Mouse (Mus musculus) forebrain, embryonic 12.5 days (tissue): ENCODE measurements at regions not wholly inside any gene's neighbourhood (a gene's known extent, or its start where the extent isn't known, plus 50 kb on each side); places are given as distances from the start of the nearest gene placed in this dataset.

Experiments
- ATAC-seq: fragments of 200-750 bp; cut with Nextera tagmentation; 2 replicates; pipeline ENCODE4 v1.8.0; 2017; ENCODE audit warnings: moderate TSS enrichment; ENCODE audit not compliant: low FRiP score
- H3K27ac ChIP-seq: fragments of 300-500 bp; sonication (generic); 2 replicates; pipeline ENCODE4 v1.5.1; 2016; ENCODE audit warnings: mild to moderate bottlenecking
- H3K27me3 ChIP-seq: fragments of 300-500 bp; sonication (generic); 2 replicates; pipeline ENCODE4 v1.6.1; 2016; ENCODE audit warnings: mild to moderate bottlenecking
- H3K36me3 ChIP-seq: fragments of 300-500 bp; sonication (generic); replicated peaks from 2 replicates; pipeline ENCODE4 v1.6.1; 2016; ENCODE audit warnings: mild to moderate bottlenecking
- H3K4me1 ChIP-seq: fragments of 300-500 bp; sonication (generic); 2 replicates; pipeline ENCODE4 v1.6.1; 2016
- H3K4me2 ChIP-seq: fragments of 300-500 bp; sonication (generic); 2 replicates; pipeline ENCODE4 v1.6.1; 2016; ENCODE audit warnings: mild to moderate bottlenecking, moderate library complexity
- H3K4me3 ChIP-seq: fragments of 300-500 bp; sonication (generic); replicated peaks from 2 replicates; pipeline ENCODE4 v1.5.1; 2016; ENCODE audit warnings: mild to moderate bottlenecking
- H3K9ac ChIP-seq: fragments of 300-500 bp; sonication (generic); 2 replicates; pipeline ENCODE4 v1.6.1; 2016; ENCODE audit warnings: mild to moderate bottlenecking
- H3K9me3 ChIP-seq: fragments of 300-500 bp; sonication (generic); 2 replicates; pipeline ENCODE4 v1.6.1; 2016
- WGBS: fragments of 180-500 bp; shearing (Covaris S2); methylation state at CpG from one replicate; pipeline ENCODE4 v1.1.7; 2016; 5-methylcytosine and 5-hydroxymethylcytosine counted together

- no peaks in the 10 kb centered on the region for H3K36me3 ChIP-seq
- H3K4me1 ChIP-seq = no peaks in the 10 kb centered on the region; the same call in 1 of the 2 replicates
- H3K27me3 ChIP-seq = no peaks in the 10 kb centered on the region
- H3K9ac ChIP-seq = no peak overlapping the region
- H3K27ac ChIP-seq = no peak overlapping the region
- no peak overlapping the region for H3K4me2 ChIP-seq
- no peak for ATAC-seq
- no peaks in the 10 kb centered on the region for H3K9me3 ChIP-seq
- 87% methylated on average over 5 of the region's 5 CpGs for whole genome bisulfite sequencing
- no peak overlapping the region for H3K4me3 ChIP-seq
These were observed 164.3 kb downstream of the Snx19 start for GRCm38 (mm10) chr9:30591246-30591645.

- H3K9me3 ChIP-seq = no peaks in the 10 kb centered on the region
- H3K4me2 ChIP-seq = no peak overlapping the region
- H3K4me1 ChIP-seq = no peaks in the 10 kb centered on the region; the same call in 1 of the 2 replicates
- H3K36me3 ChIP-seq = no peaks in the 10 kb centered on the region
- H3K4me3 ChIP-seq = no peak overlapping the region
- no peak overlapping the region for H3K9ac ChIP-seq
- ATAC-seq = no peak
- no peaks in the 10 kb centered on the region for H3K27me3 ChIP-seq
- no peak overlapping the region for H3K27ac ChIP-seq
- 51% methylated on average over 6 of the region's 6 CpGs for WGBS
These were observed 163.8 kb downstream of the Snx19 start for GRCm38 (mm10) chr9:30590661-30591179.

DNA sequence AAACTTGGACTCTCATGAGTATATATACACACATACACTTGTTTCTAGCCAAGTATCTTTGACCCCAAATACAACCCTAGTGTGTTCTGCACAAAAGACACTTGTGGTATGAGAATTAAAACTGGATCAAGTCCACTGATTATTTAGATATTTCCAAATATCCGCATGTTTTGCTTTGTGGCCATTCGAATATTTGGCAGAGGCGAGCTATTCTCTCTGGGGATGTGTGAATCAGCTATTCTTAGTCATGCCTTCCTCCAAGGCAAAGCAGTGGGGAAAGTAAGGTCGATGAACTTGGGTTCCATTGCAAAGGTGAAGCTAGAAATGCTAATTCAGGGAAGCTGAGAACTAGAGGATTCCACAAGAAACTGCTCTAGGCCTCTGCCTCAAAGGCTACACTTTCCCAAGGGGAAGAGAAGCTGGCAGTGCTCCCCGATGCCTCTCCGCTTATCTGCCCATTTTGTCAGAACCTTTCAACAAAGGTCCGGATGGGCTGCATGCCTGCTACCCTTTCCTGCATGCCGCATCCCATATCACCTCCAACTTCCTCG, 154.4 kb downstream of the Snx19 start:
- no peak for ATAC-seq
- H3K4me3 ChIP-seq = no peak overlapping the region
- H3K36me3 ChIP-seq = no peaks in the 10 kb centered on the region
- no peaks in the 10 kb centered on the region for H3K4me1 ChIP-seq
- H3K27ac ChIP-seq = no peak overlapping the region
- H3K9ac ChIP-seq = no peak overlapping the region
- H3K27me3 ChIP-seq = no peaks in the 10 kb centered on the region
- H3K4me2 ChIP-seq = no peak overlapping the region
- no peaks in the 10 kb centered on the region for H3K9me3 ChIP-seq
- WGBS = 91% methylated on average over 9 of the region's 9 CpGs

DNA sequence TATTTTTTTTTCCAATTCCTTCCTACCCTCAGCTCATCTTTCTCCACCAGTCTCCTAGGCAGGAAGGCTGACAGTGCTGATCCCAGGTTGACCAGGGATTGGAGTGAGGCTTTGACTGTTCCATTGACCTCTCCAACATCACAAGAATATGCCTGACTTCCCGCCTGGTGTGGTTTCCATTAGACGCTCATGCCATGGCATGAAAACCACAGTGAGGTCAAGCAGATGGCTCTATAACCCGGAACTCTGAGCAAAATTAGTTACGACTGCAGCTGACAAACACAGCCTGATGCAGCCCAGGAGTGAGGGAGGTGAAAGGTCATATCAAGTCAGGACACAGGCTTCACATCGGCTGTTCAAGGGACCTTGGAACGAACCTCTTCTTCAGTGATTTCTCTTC, 153.6 kb downstream of the Snx19 start:
- WGBS = 81% methylated on average over 6 of the region's 6 CpGs
- no peaks in the 10 kb centered on the region for H3K4me1 ChIP-seq
- no peaks in the 10 kb centered on the region for H3K36me3 ChIP-seq
- H3K9me3 ChIP-seq = no peaks in the 10 kb centered on the region
- H3K4me3 ChIP-seq = no peak overlapping the region
- no peak for ATAC-seq
- H3K4me2 ChIP-seq = no peak overlapping the region
- H3K9ac ChIP-seq = no peak overlapping the region
- H3K27me3 ChIP-seq = no peaks in the 10 kb centered on the region
- H3K27ac ChIP-seq = no peak overlapping the region

- no peak overlapping the region for H3K27ac ChIP-seq
- no peaks in the 10 kb centered on the region for H3K27me3 ChIP-seq
- H3K4me2 ChIP-seq = no peak overlapping the region
- H3K9me3 ChIP-seq = no peaks in the 10 kb centered on the region
- no peak overlapping the region for H3K9ac ChIP-seq
- no peak overlapping the region for H3K4me3 ChIP-seq
- H3K36me3 ChIP-seq = no peaks in the 10 kb centered on the region
- WGBS = 75% methylated on average over 3 of the region's 3 CpGs
- peaks cover 4% of the 10 kb centered on the region; the same call in 1 of the 2 replicates for H3K4me1 ChIP-seq
- no peak for ATAC-seq
These were observed 151.3 kb downstream of the Snx19 start for GRCm38 (mm10) chr9:30578213-30578612.

GRCm38 (mm10) chr9:30577243-30577642, 150.3 kb downstream of the Snx19 start:
- ATAC-seq = no peak
- H3K36me3 ChIP-seq = no peaks in the 10 kb centered on the region
- no peak overlapping the region for H3K9ac ChIP-seq
- peaks cover 5% of the 10 kb centered on the region; the same call in 1 of the 2 replicates for H3K4me1 ChIP-seq
- 78% methylated on average over 4 of the region's 4 CpGs for WGBS
- H3K27ac ChIP-seq = no peak overlapping the region
- no peaks in the 10 kb centered on the region for H3K9me3 ChIP-seq
- no peak overlapping the region for H3K4me2 ChIP-seq
- H3K4me3 ChIP-seq = no peak overlapping the region
- H3K27me3 ChIP-seq = no peaks in the 10 kb centered on the region

- Histone ChIP-seq H3K4me3 (no peak overlapping the region), H3K27me3 (no peaks in the 10 kb centered on the region), H3K27ac (no peak overlapping the region), H3K4me2 (no peak overlapping the region), H3K36me3 (no peaks in the 10 kb centered on the region), H3K4me1 (peaks cover 9% of the 10 kb centered on the region), H3K9me3 (no peaks in the 10 kb centered on the region), H3K9ac (no peak overlapping the region)
- 58% methylated on average over 3 of the region's 3 CpGs for WGBS
- ATAC-seq = no peak
These were observed 148.6 kb downstream of the Snx19 start for GRCm38 (mm10) chr9:30575531-30575930.

- no peak overlapping the region for H3K4me2 ChIP-seq
- H3K9me3 ChIP-seq = no peaks in the 10 kb centered on the region
- no peaks in the 10 kb centered on the region for H3K36me3 ChIP-seq
- no peaks in the 10 kb centered on the region; the same call in 1 of the 2 replicates for H3K27me3 ChIP-seq
- H3K4me1 ChIP-seq = peaks cover 9% of the 10 kb centered on the region
- no peak overlapping the region for H3K4me3 ChIP-seq
- no peak overlapping the region for H3K27ac ChIP-seq
- WGBS = 7% methylated on average over 1 of the region's 1 CpGs
- ATAC-seq = no peak
- H3K9ac ChIP-seq = no peak overlapping the region
These were observed 146.4 kb downstream of the Snx19 start for GRCm38 (mm10) chr9:30573294-30573693.

DNA sequence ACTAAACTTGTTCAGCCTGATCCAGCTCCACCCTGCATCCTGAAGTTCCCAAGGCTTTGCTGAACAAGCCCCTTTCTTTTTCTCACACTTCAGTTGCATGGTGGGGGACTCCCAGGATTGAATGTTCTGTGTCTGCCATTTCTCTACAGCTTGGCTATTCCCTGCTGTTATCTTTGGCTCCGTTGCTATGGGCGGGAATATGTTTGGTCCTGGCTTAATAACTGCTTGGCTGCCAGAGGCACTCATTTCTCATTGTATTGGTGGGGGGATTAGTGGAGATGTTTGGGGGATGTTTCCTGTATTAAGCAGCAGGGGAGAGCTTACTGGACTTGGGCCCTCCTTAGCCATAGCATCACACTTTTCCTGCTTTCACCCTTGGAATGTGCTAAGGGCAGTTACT, 144.1 kb downstream of the Snx19 start:
- no peak overlapping the region for H3K27ac ChIP-seq
- no peaks in the 10 kb centered on the region for H3K36me3 ChIP-seq
- no peak overlapping the region for H3K4me2 ChIP-seq
- WGBS = 7% methylated on average over 2 of the region's 2 CpGs
- no peak for ATAC-seq
- no peaks in the 10 kb centered on the region for H3K9me3 ChIP-seq
- H3K9ac ChIP-seq = no peak overlapping the region
- no peaks in the 10 kb centered on the region; the same call in 1 of the 2 replicates for H3K27me3 ChIP-seq
- H3K4me3 ChIP-seq = no peak overlapping the region
- H3K4me1 ChIP-seq = peaks cover 9% of the 10 kb centered on the region

- no peak overlapping the region for H3K27ac ChIP-seq
- no peak overlapping the region for H3K4me2 ChIP-seq
- H3K9ac ChIP-seq = no peak overlapping the region
- no peaks in the 10 kb centered on the region; the same call in 1 of the 2 replicates for H3K27me3 ChIP-seq
- ATAC-seq = no peak
- no peaks in the 10 kb centered on the region for H3K36me3 ChIP-seq
- WGBS = 86% methylated on average over 3 of the region's 3 CpGs
- no peaks in the 10 kb centered on the region for H3K4me1 ChIP-seq
- H3K9me3 ChIP-seq = no peaks in the 10 kb centered on the region
- no peak overlapping the region for H3K4me3 ChIP-seq
These were observed 138.1 kb downstream of the Snx19 start for GRCm38 (mm10) chr9:30564765-30565680.

DNA sequence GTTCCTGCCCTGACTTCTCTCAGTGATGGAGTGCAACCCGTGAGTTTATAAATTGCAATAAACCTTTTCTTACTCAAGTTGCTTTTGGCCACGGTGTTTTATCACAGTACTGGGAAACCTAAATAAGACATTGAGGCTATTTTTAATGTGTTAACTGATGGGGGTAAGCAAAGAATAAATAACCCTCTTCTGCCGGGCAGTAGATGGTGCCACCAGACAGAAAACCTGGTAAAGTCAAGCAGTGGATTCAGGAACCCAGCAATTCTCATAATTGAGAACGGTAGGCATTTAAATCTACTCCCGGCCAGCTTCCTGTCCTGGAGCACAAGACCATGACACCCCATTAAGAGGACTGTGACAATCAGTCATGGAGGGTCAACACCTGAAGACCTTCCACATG, 136.5 kb downstream of the Snx19 start:
- H3K4me1 ChIP-seq = no peaks in the 10 kb centered on the region
- no peak for ATAC-seq
- H3K4me3 ChIP-seq = no peak overlapping the region
- H3K27ac ChIP-seq = no peak overlapping the region
- no peak overlapping the region for H3K9ac ChIP-seq
- 89% methylated on average over 5 of the region's 5 CpGs for WGBS
- no peaks in the 10 kb centered on the region; the same call in 1 of the 2 replicates for H3K27me3 ChIP-seq
- H3K9me3 ChIP-seq = no peaks in the 10 kb centered on the region
- H3K36me3 ChIP-seq = no peaks in the 10 kb centered on the region
- no peak overlapping the region for H3K4me2 ChIP-seq

DNA sequence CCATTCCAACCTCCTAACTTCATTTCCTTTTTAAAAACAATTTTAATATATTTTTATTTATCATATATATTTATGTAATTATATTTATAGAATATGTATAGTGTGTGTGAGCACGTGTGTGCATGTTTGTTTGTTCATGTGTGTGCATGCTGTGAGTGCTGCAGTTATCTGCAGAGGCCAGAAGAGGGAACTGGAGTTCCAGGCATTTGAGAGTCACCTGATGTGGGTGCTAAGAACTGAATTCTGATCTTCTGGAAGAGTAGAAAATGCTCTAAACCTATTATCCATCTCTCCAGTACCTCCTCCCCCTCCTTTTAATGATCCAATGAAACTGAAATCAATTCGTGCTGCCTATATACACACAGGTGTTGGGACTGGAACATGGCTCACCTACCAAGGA, 128.0 kb downstream of the Snx19 start:
- H3K36me3 ChIP-seq = no peaks in the 10 kb centered on the region
- no peak overlapping the region for H3K4me2 ChIP-seq
- no peak for ATAC-seq
- H3K27ac ChIP-seq = no peak overlapping the region
- H3K9ac ChIP-seq = no peak overlapping the region
- WGBS = 74% methylated on average over 2 of the region's 2 CpGs
- H3K27me3 ChIP-seq = no peaks in the 10 kb centered on the region
- H3K9me3 ChIP-seq = no peaks in the 10 kb centered on the region
- no peak overlapping the region for H3K4me3 ChIP-seq
- H3K4me1 ChIP-seq = no peaks in the 10 kb centered on the region
